Mouse (Mus musculus) heart, embryonic 15.5 days (tissue): Measurements from ENCODE around the gene Fam104a. TPM values are rescaled to one million over a fixed set of nuclear protein-coding genes. Genes with fewer than 3 reads are reported as not detected.

ENCODE experiments used
- ATAC-seq: fragments of 200-750 bp; cut with Nextera tagmentation; replicated peaks from 2 replicates; pipeline ENCODE4 v1.8.0; 2017; ENCODE audit warnings: low read depth, moderate TSS enrichment; ENCODE audit not compliant: insufficient number of reproducible peaks, insufficient read depth, low FRiP score
- H3K27ac ChIP-seq: fragments of 300-500 bp; sonication (generic); 2 replicates; pipeline ENCODE4 v1.5.1; 2015; ENCODE audit warnings: mild to moderate bottlenecking, inconsistent platforms
- H3K27me3 ChIP-seq: fragments of 300-500 bp; sonication (generic); 2 replicates; pipeline ENCODE4 v1.6.1; 2015; ENCODE audit warnings: inconsistent platforms
- H3K36me3 ChIP-seq: fragments of 300-500 bp; sonication (generic); 2 replicates; pipeline ENCODE4 v1.6.1; 2015; ENCODE audit warnings: mild to moderate bottlenecking, inconsistent platforms
- H3K4me1 ChIP-seq: fragments of 300-500 bp; sonication (generic); replicated peaks from 2 replicates; pipeline ENCODE4 v1.6.1; 2015; ENCODE audit warnings: inconsistent platforms
- H3K4me2 ChIP-seq: fragments of 300-500 bp; sonication (generic); 2 replicates; pipeline ENCODE4 v1.6.1; 2015; ENCODE audit warnings: inconsistent platforms, mild to moderate bottlenecking, moderate library complexity
- H3K4me3 ChIP-seq: fragments of 300-500 bp; sonication (generic); 2 replicates; pipeline ENCODE4 v1.5.1; 2015; ENCODE audit warnings: mild to moderate bottlenecking, inconsistent platforms
- H3K9ac ChIP-seq: fragments of 300-500 bp; sonication (generic); 2 replicates; pipeline ENCODE4 v1.6.1; 2015; ENCODE audit warnings: mild to moderate bottlenecking, inconsistent platforms
- H3K9me3 ChIP-seq: fragments of 300-500 bp; sonication (generic); replicated peaks from 2 replicates; pipeline ENCODE4 v1.6.1; 2016; ENCODE audit warnings: inconsistent platforms
- WGBS: fragments of 180-500 bp; shearing (Covaris S2); methylation state at CpG from one replicate; pipeline ENCODE4 v1.1.7; 2015; ENCODE audit warnings: mixed read lengths; 5-methylcytosine and 5-hydroxymethylcytosine counted together
- polyA plus RNA-seq: library from polyadenylated mRNA; unstranded; fragments of >200 nt; fragmentation: Nextera tagmentation; extraction: Ambion mirVana; gene quantifications from 2 replicates; pipeline ENCODE4 v1.2.1, GENCODE M21; 2015

The Fam104a gene
- polyA plus RNA-seq, 1 experiment from 2014 or later = 33.5 TPM

GRCm38 (mm10) chr11:113611664-113612611 lies 72.0 kb downstream of the Fam104a start:
- Histone ChIP-seq H3K4me2 (peak overlapping the region; percentile 58), H3K27me3 (no peaks in the 10 kb centered on the region; the same call in 1 of the 2 replicates), H3K4me1 (peaks cover 10% of the 10 kb centered on the region), H3K27ac (peak overlapping the region; percentile 42; the same call in 1 of the 2 replicates), H3K9me3 (no peaks in the 10 kb centered on the region), H3K9ac (0 out of 2 replicates have a peak overlapping the region, but pooled peaks have one; percentile 14), H3K4me3 (peak overlapping the region; percentile 32), H3K36me3 (no peaks in the 10 kb centered on the region)
- 11% methylated on average over 24 of the region's 24 CpGs for WGBS
- ATAC-seq = peak; percentile 55; the same call in 1 of the 2 replicates

Other genes with a start within 250 kb of the Fam104a start
- 0.24 and 2.2 TPM in 2 replicates for gene Sstr2, start 64.8 kb downstream of the Fam104a start, polyA plus RNA-seq
- 15.5 and 19.2 TPM in 2 replicates for gene Cog1, start 35.0 kb downstream of the Fam104a start, polyA plus RNA-seq
- 13.4 and 17.9 TPM in 2 replicates for gene Slc39a11, start 34.1 kb downstream of the Fam104a start, polyA plus RNA-seq
- gene D11Wsu47e, start 257 bp upstream of the Fam104a start, polyA plus RNA-seq = 13.8 and 16.9 TPM in 2 replicates
- gene Cpsf4l, start 25.9 kb upstream of the Fam104a start, polyA plus RNA-seq = 0.74 and 5.1 TPM in 2 replicates
- gene Cdc42ep4, start 67.7 kb upstream of the Fam104a start, polyA plus RNA-seq = 21.2 and 32.3 TPM in 2 replicates